Mouse (Mus musculus): ENCODE data around the gene Phactr3. TPM values are rescaled to one million over a fixed set of nuclear protein-coding genes. Genes with fewer than 3 reads are reported as not detected.

Gene Phactr3
- polyA plus RNA-seq, 1 experiment from 2014 or later = not detected

- Histone ChIP-seq H3K79me2 (ENCODE audit: inconsistent target) (no peaks in the 10 kb centered on the region), H3K27ac (no peak overlapping the region), H3K4me3 (ENCODE audit: inconsistent target) (no peak overlapping the region), H3K36me3 (ENCODE audit: inconsistent target) (no peaks in the 10 kb centered on the region)
- WGBS (ENCODE audit: missing documents) = 6% methylated on average over 2 of the region's 2 CpGs
Observed at GRCm38 (mm10) chr2:178238503-178238902, 119.7 kb downstream of the Phactr3 start.

- WGBS (ENCODE audit: missing documents) = 86% methylated on average over 8 of the region's 8 CpGs
- Histone ChIP-seq H3K79me2 (ENCODE audit: inconsistent target) (no peaks in the 10 kb centered on the region), H3K36me3 (ENCODE audit: inconsistent target) (no peaks in the 10 kb centered on the region), H3K4me3 (ENCODE audit: inconsistent target) (no peak overlapping the region), H3K27ac (no peak overlapping the region)
Observed at GRCm38 (mm10) chr2:178240886-178241285, 122.1 kb downstream of the Phactr3 start.

- Histone ChIP-seq H3K36me3 (ENCODE audit: inconsistent target) (no peaks in the 10 kb centered on the region), H3K79me2 (ENCODE audit: inconsistent target) (no peaks in the 10 kb centered on the region), H3K4me3 (ENCODE audit: inconsistent target) (no peak overlapping the region), H3K27ac (no peak overlapping the region)
- 100% methylated on average over 3 of the region's 3 CpGs for WGBS (ENCODE audit: missing documents)
Observed at GRCm38 (mm10) chr2:178241374-178241773, 122.6 kb downstream of the Phactr3 start.

- Histone ChIP-seq H3K79me2 (ENCODE audit: inconsistent target) (no peaks in the 10 kb centered on the region), H3K4me3 (ENCODE audit: inconsistent target) (no peak overlapping the region), H3K27ac (no peak overlapping the region), H3K36me3 (ENCODE audit: inconsistent target) (no peaks in the 10 kb centered on the region)
- WGBS (ENCODE audit: missing documents) = 77% methylated on average over 3 of the region's 3 CpGs
Observed at GRCm38 (mm10) chr2:178242996-178243395, 124.2 kb downstream of the Phactr3 start.

GRCm38 (mm10) chr2:178244866-178245265 lies 126.1 kb downstream of the Phactr3 start:
- H3K4me3 ChIP-seq (ENCODE audit: inconsistent target) = no peak overlapping the region
- H3K36me3 ChIP-seq (ENCODE audit: inconsistent target) = no peaks in the 10 kb centered on the region
- H3K27ac ChIP-seq = no peak overlapping the region
- 80% methylated on average over 1 of the region's 1 CpGs for WGBS (ENCODE audit: missing documents)
- H3K79me2 ChIP-seq (ENCODE audit: inconsistent target) = no peaks in the 10 kb centered on the region

- 87% methylated on average over 5 of the region's 5 CpGs for WGBS (ENCODE audit: missing documents)
- no peak overlapping the region for H3K27ac ChIP-seq
- H3K79me2 ChIP-seq (ENCODE audit: inconsistent target) = no peaks in the 10 kb centered on the region
- no peaks in the 10 kb centered on the region for H3K36me3 ChIP-seq (ENCODE audit: inconsistent target)
- no peak overlapping the region for H3K4me3 ChIP-seq (ENCODE audit: inconsistent target)
Observed at GRCm38 (mm10) chr2:178245841-178246240, 127.1 kb downstream of the Phactr3 start.

- no peak overlapping the region for H3K4me3 ChIP-seq (ENCODE audit: inconsistent target)
- WGBS (ENCODE audit: missing documents) = 68% methylated on average over 4 of the region's 4 CpGs
- H3K27ac ChIP-seq = no peak overlapping the region
- no peaks in the 10 kb centered on the region for H3K79me2 ChIP-seq (ENCODE audit: inconsistent target)
- H3K36me3 ChIP-seq (ENCODE audit: inconsistent target) = no peaks in the 10 kb centered on the region
Observed at GRCm38 (mm10) chr2:178246767-178247166, 128.0 kb downstream of the Phactr3 start.

GRCm38 (mm10) chr2:178247274-178247673 lies 128.5 kb downstream of the Phactr3 start:
- Histone ChIP-seq H3K36me3 (ENCODE audit: inconsistent target) (no peaks in the 10 kb centered on the region), H3K79me2 (ENCODE audit: inconsistent target) (no peaks in the 10 kb centered on the region), H3K4me3 (ENCODE audit: inconsistent target) (no peak overlapping the region), H3K27ac (no peak overlapping the region)
- WGBS (ENCODE audit: missing documents) = 38% methylated on average over 8 of the region's 8 CpGs

GRCm38 (mm10) chr2:178257117-178257825 lies 138.5 kb downstream of the Phactr3 start:
- Histone ChIP-seq H3K4me3 (ENCODE audit: inconsistent target) (no peak overlapping the region), H3K36me3 (ENCODE audit: inconsistent target) (no peaks in the 10 kb centered on the region)
- WGBS (ENCODE audit: missing documents) = 3% methylated on average over 3 of the region's 3 CpGs

GRCm38 (mm10) chr2:178257986-178258555 lies 139.3 kb downstream of the Phactr3 start:
- no peak overlapping the region for H3K27ac ChIP-seq
- WGBS (ENCODE audit: missing documents) = 71% methylated on average over 1 of the region's 2 CpGs
- no peaks in the 10 kb centered on the region for H3K79me2 ChIP-seq (ENCODE audit: inconsistent target)
- H3K4me3 ChIP-seq (ENCODE audit: inconsistent target) = no peak overlapping the region
- no peaks in the 10 kb centered on the region for H3K36me3 ChIP-seq (ENCODE audit: inconsistent target)

More at GRCm38 (mm10) chr2:178257117-178257825, 138.5 kb downstream of the Phactr3 start:
- Histone ChIP-seq H3K27ac (no peak overlapping the region), H3K79me2 (ENCODE audit: inconsistent target) (no peaks in the 10 kb centered on the region)

- 86% methylated on average over 4 of the region's 4 CpGs for WGBS (ENCODE audit: missing documents)
- H3K79me2 ChIP-seq (ENCODE audit: inconsistent target) = no peaks in the 10 kb centered on the region
- no peak overlapping the region for H3K27ac ChIP-seq
- H3K36me3 ChIP-seq (ENCODE audit: inconsistent target) = no peaks in the 10 kb centered on the region
- no peak overlapping the region for H3K4me3 ChIP-seq (ENCODE audit: inconsistent target)
Observed at GRCm38 (mm10) chr2:178263055-178263454, 144.3 kb downstream of the Phactr3 start.

GRCm38 (mm10) chr2:178264389-178264788 lies 145.6 kb downstream of the Phactr3 start:
- H3K36me3 ChIP-seq (ENCODE audit: inconsistent target) = no peaks in the 10 kb centered on the region
- H3K27ac ChIP-seq = no peak overlapping the region
- no peak overlapping the region for H3K4me3 ChIP-seq (ENCODE audit: inconsistent target)
- no peaks in the 10 kb centered on the region for H3K79me2 ChIP-seq (ENCODE audit: inconsistent target)
- WGBS (ENCODE audit: missing documents) = 6% methylated on average over 6 of the region's 8 CpGs

- Histone ChIP-seq H3K4me3 (ENCODE audit: inconsistent target) (no peak overlapping the region), H3K36me3 (ENCODE audit: inconsistent target) (no peaks in the 10 kb centered on the region), H3K27ac (no peak overlapping the region), H3K79me2 (ENCODE audit: inconsistent target) (no peaks in the 10 kb centered on the region)
- WGBS (ENCODE audit: missing documents) = 26% methylated on average over 2 of the region's 2 CpGs
Observed at GRCm38 (mm10) chr2:178265454-178265853, 146.7 kb downstream of the Phactr3 start.

GRCm38 (mm10) chr2:178270794-178271193 lies 152.0 kb downstream of the Phactr3 start:
- H3K79me2 ChIP-seq (ENCODE audit: inconsistent target) = no peaks in the 10 kb centered on the region
- H3K27ac ChIP-seq = no peak overlapping the region
- 65% methylated on average over 2 of the region's 2 CpGs for WGBS (ENCODE audit: missing documents)

GRCm38 (mm10) chr2:178272350-178272749 lies 153.6 kb downstream of the Phactr3 start:
- Histone ChIP-seq H3K36me3 (ENCODE audit: inconsistent target) (no peaks in the 10 kb centered on the region), H3K4me3 (ENCODE audit: inconsistent target) (no peak overlapping the region), H3K27ac (no peak overlapping the region), H3K79me2 (ENCODE audit: inconsistent target) (no peaks in the 10 kb centered on the region)
- WGBS (ENCODE audit: missing documents) = 71% methylated on average over 4 of the region's 4 CpGs

More at GRCm38 (mm10) chr2:178270794-178271193, 152.0 kb downstream of the Phactr3 start:
- no peaks in the 10 kb centered on the region for H3K36me3 ChIP-seq (ENCODE audit: inconsistent target)
- H3K4me3 ChIP-seq (ENCODE audit: inconsistent target) = no peak overlapping the region

All from macrophage (primary cell).